Mouse (Mus musculus) T-helper 1 cell (primary cell): ENCODE measurements around the gene Ccl9.

ENCODE experiments used
- in situ Hi-C: fragments of 300-600 bp; cut with MboI, MseI; formaldehyde crosslinking; loops from one replicate; pipeline ENCODE4 v1.15.1; 2025; ENCODE audit warnings: high pct_unique_total_duplicates

Ccl9 gene

DNA sequence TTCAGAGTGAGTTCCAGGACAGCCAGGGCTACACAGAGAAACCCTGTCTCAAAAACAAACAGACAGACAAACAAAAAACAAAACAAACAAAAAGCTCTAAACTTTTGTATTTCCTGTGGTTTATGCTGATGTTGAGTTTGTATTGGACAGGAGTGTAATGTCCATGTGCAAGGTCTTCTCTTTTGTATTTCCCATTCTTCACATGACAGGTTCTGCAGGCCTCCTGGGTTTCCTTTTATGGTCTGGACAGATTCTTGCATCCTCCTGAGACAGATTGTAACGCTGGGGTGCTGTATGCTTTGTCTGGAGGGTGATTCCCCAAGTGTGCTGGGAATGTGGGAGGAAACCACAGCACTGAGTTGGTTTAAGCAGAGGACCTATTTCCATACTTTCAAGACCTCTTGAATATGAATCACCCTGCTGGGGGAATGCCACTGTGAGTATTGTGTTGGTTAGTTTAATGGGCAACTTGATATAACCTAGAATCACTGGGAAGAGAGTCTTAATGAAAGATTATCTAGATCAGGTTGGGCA is 2.3 kb upstream of the Ccl9 start:
- in situ Hi-C loops, result no loop called here

DNA sequence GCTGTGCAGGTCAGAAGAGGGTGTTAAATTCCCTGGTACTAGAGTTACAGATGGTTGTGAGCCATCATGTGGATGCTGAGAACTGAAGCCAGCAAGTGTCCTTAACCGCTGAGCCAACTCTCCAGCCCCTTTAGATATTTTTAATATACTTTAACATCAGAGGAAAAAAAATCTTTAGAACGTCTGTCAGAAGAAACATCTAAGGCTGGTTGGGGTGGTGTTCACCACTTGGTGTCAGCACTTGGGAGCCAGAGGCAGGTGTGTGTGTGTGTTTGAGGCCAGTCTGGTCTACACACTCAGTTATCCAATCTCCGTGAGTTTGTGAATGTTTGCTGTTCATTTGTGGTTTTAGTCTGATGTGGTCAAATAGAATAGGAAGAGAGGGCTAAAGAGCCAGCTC is 563 bp upstream of the Ccl9 start:
- in situ Hi-C loops, result no loop called here

DNA sequence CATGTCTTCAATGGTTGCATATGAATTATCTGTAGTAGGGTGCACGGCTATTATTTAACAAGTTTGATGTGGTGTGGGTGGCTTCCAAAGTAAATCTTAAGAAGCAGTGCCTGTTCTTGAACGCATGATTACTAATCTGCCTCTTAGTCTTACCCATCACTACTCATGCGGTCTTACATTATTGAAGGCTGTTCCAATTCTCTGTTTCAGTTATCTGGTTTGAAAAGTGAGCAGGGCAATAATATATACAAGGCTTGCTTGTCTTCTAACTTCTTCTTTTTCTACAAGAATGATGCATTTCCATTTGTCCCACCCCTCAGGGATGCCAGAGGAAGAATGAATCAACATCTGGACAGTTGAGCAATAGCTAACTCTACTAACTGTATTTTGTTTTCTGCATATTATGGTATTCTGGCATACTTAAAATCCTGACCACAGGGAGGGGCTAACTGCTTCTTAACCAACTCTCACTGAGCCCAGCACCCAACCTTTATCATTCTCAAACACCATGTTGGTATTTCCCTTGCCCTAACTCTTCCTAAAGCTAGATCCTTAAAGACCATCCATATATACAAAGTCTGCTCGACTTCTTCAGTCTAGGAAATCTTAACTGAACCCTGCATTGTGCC is 1.4 kb downstream of the Ccl9 start:
- in situ Hi-C loops, result no loop called here

DNA sequence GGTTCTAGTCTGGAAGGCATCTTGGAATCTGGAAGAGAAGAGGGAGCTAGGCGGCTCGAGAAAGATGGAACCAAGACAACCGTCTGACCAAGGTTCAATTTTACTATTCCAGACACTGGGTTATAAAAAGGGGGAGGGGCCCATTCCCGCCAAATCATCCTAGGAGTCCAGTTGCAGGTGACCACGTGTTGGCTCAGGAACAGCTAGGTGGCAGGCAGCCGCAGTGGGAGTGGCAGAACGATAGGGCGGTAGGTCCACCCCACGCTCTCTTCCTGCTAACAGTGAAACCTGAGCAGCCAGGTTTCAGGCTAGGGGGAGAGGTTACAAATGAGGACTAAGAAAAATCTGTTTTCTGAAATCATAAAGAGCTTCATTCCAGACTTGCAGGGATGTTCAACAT is 5.6 kb downstream of the Ccl9 start:
- in situ Hi-C loops, result no loop called here

DNA sequence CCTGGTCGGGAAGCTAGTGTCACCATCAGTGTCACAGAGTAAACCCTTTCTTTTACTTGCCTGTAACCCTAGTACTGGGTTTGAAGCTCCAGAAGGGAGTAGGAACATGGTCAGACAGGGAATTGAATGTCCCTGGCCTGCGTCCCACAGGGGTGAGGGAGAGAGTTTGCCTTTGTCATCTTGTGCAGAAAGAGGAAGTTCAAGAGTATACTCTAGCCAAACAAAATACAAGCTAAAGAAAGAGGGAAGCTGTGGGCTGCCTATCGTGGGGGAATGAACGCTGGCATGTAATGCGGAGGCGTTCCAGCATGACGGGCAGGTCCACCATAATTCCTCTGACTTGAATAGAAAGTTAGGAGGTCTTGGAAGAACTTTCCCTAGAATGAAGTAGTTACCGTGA is 6.2 kb downstream of the Ccl9 start:
- in situ Hi-C loops, result no loop called here

DNA sequence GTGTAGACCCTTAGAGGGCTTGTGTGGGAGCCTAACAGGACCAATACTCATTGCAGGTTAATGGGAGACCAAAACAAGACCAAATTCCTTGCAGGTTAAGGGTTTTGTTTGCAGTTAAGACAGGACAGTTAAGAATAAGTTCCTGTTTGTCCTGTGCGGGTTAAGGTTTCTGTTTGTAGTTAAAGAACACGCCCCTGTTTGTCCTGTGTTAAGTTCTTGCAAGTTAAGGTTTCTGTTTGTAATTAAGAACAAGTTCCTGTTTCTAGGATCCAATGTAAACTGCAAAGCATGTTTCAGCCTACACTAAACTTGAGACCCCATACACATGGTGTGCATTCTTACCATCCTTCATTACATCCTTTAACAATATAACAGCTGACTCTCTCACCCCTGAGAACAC is 8.2 kb downstream of the Ccl9 start:
- in situ Hi-C loops, result no loop called here

GRCm38 (mm10) chr11:83569249-83569648 is 9.2 kb downstream of the Ccl9 start:
- in situ Hi-C loops, result no loop called here

DNA sequence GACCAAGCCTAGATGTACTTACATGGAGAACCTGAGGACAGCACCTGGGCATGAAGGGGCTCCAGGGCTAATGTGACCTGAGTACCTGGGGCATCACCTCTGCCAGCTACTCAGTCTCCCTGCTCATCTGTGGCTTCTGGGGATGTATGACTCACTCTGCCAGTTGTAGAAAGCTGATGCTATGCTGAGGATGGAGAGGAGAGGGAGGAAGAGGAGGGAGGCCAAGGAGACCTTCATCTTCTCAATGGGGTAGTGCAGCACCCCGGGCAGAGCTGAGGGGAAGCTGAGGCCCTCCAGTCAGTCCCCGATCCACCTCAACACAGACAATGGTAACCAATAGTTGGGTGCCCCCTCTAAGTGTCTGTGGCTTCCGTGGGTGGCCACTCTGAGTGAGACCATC is 9.7 kb downstream of the Ccl9 start:
- in situ Hi-C loops, result no loop called here

DNA sequence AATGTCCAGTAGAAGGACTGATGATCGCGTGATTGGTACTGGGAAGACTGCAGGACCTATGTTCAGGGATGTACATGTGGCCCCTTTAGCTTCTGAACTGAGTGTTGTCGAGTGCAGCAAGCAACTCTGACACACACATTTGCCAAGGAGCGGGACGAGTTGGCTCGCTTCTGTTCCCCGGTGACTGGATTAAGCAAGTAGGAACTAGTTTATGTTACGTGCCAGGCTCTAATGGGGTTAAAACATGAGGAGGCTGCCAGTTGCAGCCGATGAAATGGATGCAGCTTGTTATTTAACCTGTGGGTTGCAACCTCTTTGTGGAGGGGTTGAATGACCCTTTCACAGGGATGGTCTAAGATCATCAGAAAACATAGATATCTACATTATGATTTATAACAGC is 10.4 kb downstream of the Ccl9 start:
- in situ Hi-C loops, result no loop called here

DNA sequence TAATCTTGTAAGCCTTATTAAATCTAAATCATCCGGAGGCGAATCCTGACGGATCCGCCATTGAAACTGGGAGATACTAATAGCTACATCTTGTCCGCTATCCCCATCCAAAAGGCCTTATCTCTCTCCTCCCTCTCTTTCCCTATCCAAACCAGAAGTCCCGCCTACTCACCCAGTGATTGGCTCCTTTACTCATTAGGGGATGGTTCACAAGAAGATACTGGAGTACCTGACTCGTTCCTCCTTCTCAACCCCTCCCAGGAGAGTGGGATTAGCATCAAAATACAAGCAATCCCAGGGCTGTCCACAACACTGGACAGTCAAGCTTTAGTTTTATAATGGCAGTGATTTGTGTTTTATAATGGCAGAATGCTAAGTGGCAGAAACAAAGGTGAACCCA is 11.1 kb downstream of the Ccl9 start:
- in situ Hi-C loops, result no loop called here

GRCm38 (mm10) chr11:83566617-83567016 is 11.8 kb downstream of the Ccl9 start:
- in situ Hi-C loops, result no loop called here

GRCm38 (mm10) chr11:83563754-83564153 is 14.7 kb downstream of the Ccl9 start:
- in situ Hi-C loops, result no loop called here

- in situ Hi-C loops, result no loop called here
Observed at GRCm38 (mm10) chr11:83562311-83562887, 16.0 kb downstream of the Ccl9 start.

DNA sequence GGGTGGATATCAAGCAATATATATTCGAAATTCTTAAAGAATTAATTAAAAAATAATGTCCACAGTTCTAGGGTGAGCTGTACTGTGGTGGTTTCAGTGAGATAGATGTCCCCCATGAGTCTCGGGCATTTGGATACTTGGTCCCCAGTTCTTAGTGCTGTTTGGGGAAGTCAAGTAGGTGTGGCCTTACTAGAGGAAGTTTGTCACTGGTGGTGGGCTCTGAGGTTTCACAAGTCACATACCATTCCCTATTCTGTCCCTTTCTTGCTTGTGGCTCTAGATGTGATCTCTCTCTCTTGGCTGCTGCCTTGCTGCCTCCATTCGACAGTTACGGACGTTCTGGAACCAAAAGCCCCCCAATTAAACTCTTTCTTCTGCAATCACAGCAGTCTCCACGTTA is 18.0 kb downstream of the Ccl9 start:
- in situ Hi-C loops, result no loop called here

DNA sequence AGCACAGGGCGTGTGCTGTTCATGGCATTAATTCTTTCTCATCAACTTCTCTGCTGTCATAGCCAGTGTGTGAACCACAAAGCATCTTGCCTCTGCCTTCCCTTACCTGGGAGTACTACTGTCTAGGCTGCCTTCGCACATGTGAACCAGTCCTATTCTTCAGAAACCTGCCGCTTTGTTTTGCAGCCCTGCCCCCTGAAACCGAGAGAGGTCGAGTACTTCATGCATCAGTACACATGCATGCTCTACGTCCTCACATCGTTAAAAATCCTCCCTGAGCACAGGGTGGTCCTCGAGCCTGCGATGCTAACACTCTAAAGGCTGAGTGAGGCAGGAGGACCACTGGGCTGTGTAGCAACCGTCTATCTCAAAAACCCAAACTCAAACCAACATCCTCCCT is 21.4 kb downstream of the Ccl9 start:
- in situ Hi-C loops, result no loop called here

DNA sequence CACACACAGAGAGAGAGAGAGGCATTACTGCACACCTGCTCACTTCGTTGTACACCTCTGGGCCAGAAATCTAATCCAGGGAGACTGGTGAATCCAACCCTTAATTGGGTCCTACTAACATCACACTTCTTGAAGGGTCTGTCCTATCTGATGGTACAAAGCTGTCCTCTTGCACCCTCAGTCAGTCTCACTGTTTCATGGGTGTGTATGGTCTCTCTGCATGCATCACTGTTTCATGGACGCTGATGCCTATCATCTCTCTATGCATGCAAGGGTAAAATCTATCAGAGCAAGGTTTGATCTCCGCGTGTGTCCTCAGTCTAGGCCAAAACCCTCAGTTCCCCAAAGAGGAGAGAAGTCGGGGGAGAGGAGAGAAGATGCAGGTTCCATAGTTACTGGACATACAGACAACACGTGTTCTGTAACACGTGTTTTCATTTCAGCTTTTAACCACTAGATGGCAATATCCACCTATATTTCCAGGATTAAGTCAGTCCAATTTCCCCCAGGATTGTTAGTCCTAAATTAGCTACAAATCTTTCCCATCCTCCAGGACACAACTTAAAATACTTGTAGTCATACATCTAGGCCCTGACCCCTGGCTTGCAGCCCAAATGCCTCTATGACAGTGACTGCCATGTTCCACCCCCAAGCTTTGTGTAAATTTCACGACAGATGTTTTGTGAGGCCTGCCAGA is 22.2 kb downstream of the Ccl9 start:
- in situ Hi-C loops, result no loop called here

GRCm38 (mm10) chr11:83551668-83552067 is 26.8 kb downstream of the Ccl9 start:
- in situ Hi-C loops, result loop anchor here (5.0 kb wide), 1 partner anchor 186 kb away; no protein-coding TSS in a partner anchor

DNA sequence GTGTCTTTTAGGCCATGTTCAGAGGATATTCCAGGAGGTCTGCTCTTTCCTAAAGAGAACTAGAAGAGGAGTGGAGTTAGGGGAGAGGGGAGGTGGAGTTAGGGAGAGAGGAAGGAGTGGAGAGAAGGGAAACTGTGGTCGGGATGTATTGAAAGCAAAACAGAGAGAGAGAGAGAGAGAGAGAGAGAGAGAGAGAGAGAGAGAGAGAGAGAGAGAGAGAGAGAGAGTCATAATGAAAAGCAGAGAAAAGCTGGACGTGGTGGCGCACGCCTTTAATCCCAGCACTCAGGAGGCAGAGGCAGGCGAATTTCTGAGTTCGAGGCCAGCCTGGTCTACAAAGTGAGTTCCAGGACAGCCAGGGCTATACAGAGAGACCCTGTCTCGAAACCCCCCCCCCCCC is 27.4 kb downstream of the Ccl9 start:
- in situ Hi-C loops, result loop anchor here (5.0 kb wide), 1 partner anchor 186 kb away; no protein-coding TSS in a partner anchor

DNA sequence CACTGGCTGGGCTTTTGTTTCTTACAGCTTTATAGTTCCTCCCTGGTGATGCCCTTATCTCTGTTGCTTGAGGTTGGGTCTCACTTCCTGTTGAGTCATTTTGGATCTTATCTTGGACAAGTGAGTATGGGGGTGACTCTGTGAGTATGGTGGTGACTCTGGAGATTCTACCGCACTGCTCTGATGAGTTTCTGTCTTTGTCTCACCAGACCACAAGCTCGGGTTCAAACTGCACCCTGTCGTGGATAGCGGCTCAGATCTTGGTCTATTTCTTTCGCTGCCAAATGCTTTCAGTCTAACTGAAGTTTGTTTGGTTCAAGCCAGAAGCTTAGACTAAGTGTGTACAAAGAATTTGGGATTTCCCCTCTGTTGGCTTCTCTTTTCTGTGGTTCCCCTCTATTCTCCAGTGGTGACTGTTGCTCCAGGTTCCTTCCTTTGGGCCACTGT is 28.2 kb downstream of the Ccl9 start:
- in situ Hi-C loops, result loop anchor here (5.0 kb wide), 1 partner anchor 187 kb away; no protein-coding TSS in a partner anchor

DNA sequence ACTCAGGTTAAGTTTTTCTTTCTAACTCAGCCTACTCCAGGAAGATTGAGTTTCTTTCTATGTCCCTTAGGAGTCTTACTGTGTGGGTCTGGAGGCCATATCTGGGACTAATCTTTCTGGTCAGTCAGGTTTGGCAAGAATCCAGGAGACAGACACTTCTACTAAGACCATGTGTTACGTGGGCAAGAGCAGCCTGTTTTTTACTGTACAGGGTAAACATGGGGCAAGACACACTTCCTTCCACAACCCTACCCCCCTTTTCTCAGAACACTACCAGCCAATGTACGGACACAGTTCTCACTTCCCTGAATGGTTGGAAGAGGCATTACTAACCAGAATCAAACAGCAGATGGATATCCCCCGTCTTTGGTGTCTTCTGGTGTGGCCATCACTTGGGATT is 34.2 kb downstream of the Ccl9 start:
- in situ Hi-C loops, result no loop called here

DNA sequence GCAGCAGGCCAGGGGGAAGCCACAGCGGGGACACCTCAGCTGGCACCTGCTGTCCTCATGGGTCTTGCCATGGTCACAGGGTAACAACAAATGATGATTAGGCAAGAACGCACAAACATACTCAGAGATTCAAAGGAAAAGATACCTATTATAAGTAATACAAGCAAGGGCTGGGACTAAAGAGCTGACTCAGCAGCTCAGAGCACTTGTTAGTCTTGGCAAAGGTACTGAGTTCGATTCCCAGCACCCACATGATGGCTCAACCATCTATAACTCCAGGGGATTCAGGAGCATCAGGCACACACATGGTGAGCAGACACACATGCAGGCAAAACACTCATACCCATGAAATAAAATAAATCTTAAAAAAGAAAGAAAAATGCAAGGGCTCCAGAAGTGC is 37.0 kb downstream of the Ccl9 start:
- in situ Hi-C loops, result no loop called here

DNA sequence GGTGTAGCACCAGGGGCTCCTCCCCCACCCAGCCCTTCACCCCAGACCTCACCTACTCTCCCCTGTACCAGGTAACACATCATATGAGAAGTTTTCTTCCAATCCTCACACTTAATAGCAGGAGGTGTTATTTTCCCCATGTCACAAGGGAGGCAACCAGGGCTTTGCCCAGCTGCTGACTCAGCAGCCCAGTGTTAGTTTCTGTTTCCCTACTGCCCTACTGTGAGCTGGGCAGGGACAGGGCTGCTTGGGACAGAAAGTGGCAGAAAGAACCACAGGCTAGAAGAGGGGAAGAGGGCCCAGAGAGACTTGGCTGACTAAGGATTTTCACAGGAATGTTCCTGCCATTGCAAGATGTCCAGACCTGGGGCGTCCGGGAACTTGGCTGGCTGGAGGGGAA is 37.5 kb downstream of the Ccl9 start:
- in situ Hi-C loops, result no loop called here
